Mouse (Mus musculus) heart, embryonic 16.5 days (tissue): ENCODE measurements around the gene C1qtnf5. TPM values are rescaled to one million over a fixed set of nuclear protein-coding genes. Genes with fewer than 3 reads are reported as not detected.
A peak's percentile ranks its signal among the peaks of the same experiment; 100 is the strongest.

Experiments
- ATAC-seq: fragments of 200-750 bp; cut with Nextera tagmentation; replicated peaks from 2 replicates; pipeline ENCODE4 v1.8.0; 2017; ENCODE audit warnings: moderate number of reproducible peaks; ENCODE audit not compliant: insufficient read depth, low FRiP score; ENCODE audit errors: extremely low read depth
- H3K27ac ChIP-seq: fragments of 300-500 bp; sonication (generic); 2 replicates; pipeline ENCODE4 v1.5.1; 2014; ENCODE audit warnings: mild to moderate bottlenecking, low read length, control low read depth, moderate library complexity
- H3K27me3 ChIP-seq: fragments of 300-500 bp; sonication (generic); 2 replicates; pipeline ENCODE4 v1.6.1; 2014; ENCODE audit warnings: low read length, mixed read lengths; ENCODE audit not compliant: control insufficient read depth, insufficient read depth
- H3K36me3 ChIP-seq: fragments of 300-500 bp; sonication (generic); 2 replicates; pipeline ENCODE4 v1.6.1; 2014; ENCODE audit not compliant: control insufficient read depth, insufficient read depth
- H3K4me1 ChIP-seq: fragments of 300-500 bp; sonication (generic); 2 replicates; pipeline ENCODE4 v1.6.1; 2014; ENCODE audit warnings: low read length, mixed read lengths; ENCODE audit not compliant: control insufficient read depth, insufficient read depth
- H3K4me2 ChIP-seq: fragments of 300-500 bp; sonication (generic); 2 replicates; pipeline ENCODE4 v1.6.1; 2014; ENCODE audit warnings: low read depth, mild to moderate bottlenecking, control low read depth, low read length
- H3K4me3 ChIP-seq: fragments of 300-500 bp; sonication (generic); 2 replicates; pipeline ENCODE4 v1.5.1; 2014; ENCODE audit warnings: mild to moderate bottlenecking, control low read depth, low read length
- H3K9ac ChIP-seq: fragments of 300-500 bp; sonication (generic); 2 replicates; pipeline ENCODE4 v1.6.1; 2014; ENCODE audit warnings: low read length, control low read depth
- H3K9me3 ChIP-seq: fragments of 300-500 bp; sonication (generic); replicated peaks from 2 replicates; pipeline ENCODE4 v1.6.1; 2016; ENCODE audit warnings: low read length; ENCODE audit not compliant: control insufficient read depth
- WGBS: fragments of 180-500 bp; shearing (Covaris S2); extraction: QIAGEN DNeasy Blood & Tissue Kit; methylation state at CpG from one replicate; pipeline ENCODE4 v1.1.7; 2014; 5-methylcytosine and 5-hydroxymethylcytosine counted together
- polyA plus RNA-seq: library from polyadenylated mRNA; unstranded; fragments of >200 nt; fragmentation: Nextera tagmentation; extraction: Ambion mirVana; gene quantifications from 2 replicates; pipeline ENCODE4 v1.2.1, GENCODE M21; 2015

C1qtnf5 gene
- polyA plus RNA-seq, 1 experiment from 2014 or later: 3.5 TPM

GRCm38 (mm10) chr9:44133287-44133686 lies 26.2 kb downstream of the C1qtnf5 start:
- H3K27me3 ChIP-seq: no peaks in the 10 kb centered on the region
- peak overlapping the region; percentile 95 for H3K27ac ChIP-seq
- H3K36me3 ChIP-seq: peaks cover 12% of the 10 kb centered on the region
- peak overlapping the region; percentile 93 for H3K9ac ChIP-seq
- ATAC-seq: no peak
- no peaks in the 10 kb centered on the region for H3K9me3 ChIP-seq
- 19% methylated on average over 2 of the region's 2 CpGs for WGBS
- peak overlapping the region; percentile 71 for H3K4me2 ChIP-seq
- peaks cover 50% of the 10 kb centered on the region for H3K4me1 ChIP-seq
- peak overlapping the region; percentile 84 for H3K4me3 ChIP-seq

GRCm38 (mm10) chr9:44134101-44134850 lies 27.2 kb downstream of the C1qtnf5 start, which contains the start of gene Mcam:
Gene Mcam, plus strand, starts transcription at chr9:44134469.
- no peaks in the 10 kb centered on the region for H3K27me3 ChIP-seq
- H3K4me1 ChIP-seq: peaks cover 50% of the 10 kb centered on the region
- peak within 1 kb of the TSS; percentile 71 for H3K4me2 ChIP-seq
- H3K27ac ChIP-seq: peak within 1 kb of the TSS; percentile 95
- under 1% methylated on average over 50 of the region's 55 CpGs for WGBS
- ATAC-seq: peak; percentile 49
- peaks cover 21% of the 10 kb centered on the region for H3K36me3 ChIP-seq
- peak within 1 kb of the TSS; percentile 84 for H3K4me3 ChIP-seq
- H3K9me3 ChIP-seq: no peaks in the 10 kb centered on the region
- H3K9ac ChIP-seq: peak within 1 kb of the TSS; percentile 93

GRCm38 (mm10) chr9:44134851-44135730 lies 28.0 kb downstream of the C1qtnf5 start:
- Histone ChIP-seq H3K4me3 (peak overlapping the region; percentile 84), H3K36me3 (peaks cover 29% of the 10 kb centered on the region), H3K4me1 (peaks cover 49% of the 10 kb centered on the region), H3K4me2 (peak overlapping the region; percentile 71), H3K9me3 (no peaks in the 10 kb centered on the region), H3K27me3 (no peaks in the 10 kb centered on the region), H3K27ac (peak overlapping the region; percentile 95), H3K9ac (peak overlapping the region; percentile 93)
- WGBS: under 1% methylated on average over 49 of the region's 49 CpGs
- ATAC-seq: peak; percentile 43

GRCm38 (mm10) chr9:44135731-44136411 lies 28.8 kb downstream of the C1qtnf5 start:
- Histone ChIP-seq H3K9ac (peak overlapping the region; percentile 93), H3K9me3 (no peaks in the 10 kb centered on the region), H3K4me2 (peak overlapping the region; percentile 71), H3K36me3 (peaks cover 34% of the 10 kb centered on the region), H3K27ac (peak overlapping the region; percentile 95), H3K27me3 (no peaks in the 10 kb centered on the region), H3K4me3 (peak overlapping the region; percentile 84), H3K4me1 (peaks cover 45% of the 10 kb centered on the region)
- 15% methylated on average over 7 of the region's 7 CpGs for WGBS
- peak; percentile 52 for ATAC-seq

GRCm38 (mm10) chr9:44137846-44138245 lies 30.8 kb downstream of the C1qtnf5 start:
- H3K9me3 ChIP-seq: no peaks in the 10 kb centered on the region
- H3K27ac ChIP-seq: no peak overlapping the region
- H3K36me3 ChIP-seq: peaks cover 43% of the 10 kb centered on the region
- no peaks in the 10 kb centered on the region for H3K27me3 ChIP-seq
- H3K4me2 ChIP-seq: no peak overlapping the region
- H3K9ac ChIP-seq: no peak overlapping the region; the same call in 1 of the 2 replicates
- 53% methylated on average over 4 of the region's 4 CpGs for WGBS
- ATAC-seq: no peak
- H3K4me3 ChIP-seq: no peak overlapping the region
- H3K4me1 ChIP-seq: peaks cover 40% of the 10 kb centered on the region

GRCm38 (mm10) chr9:44141951-44142350 lies 34.9 kb downstream of the C1qtnf5 start:
- Histone ChIP-seq H3K27ac (no peak overlapping the region), H3K36me3 (peaks cover 45% of the 10 kb centered on the region), H3K27me3 (no peaks in the 10 kb centered on the region), H3K9ac (no peak overlapping the region), H3K4me2 (no peak overlapping the region), H3K9me3 (no peaks in the 10 kb centered on the region), H3K4me3 (no peak overlapping the region), H3K4me1 (peaks cover 20% of the 10 kb centered on the region)
- WGBS: 52% methylated on average over 5 of the region's 5 CpGs
- ATAC-seq: no peak

GRCm38 (mm10) chr9:44143421-44143820 lies 36.4 kb downstream of the C1qtnf5 start:
- no peak overlapping the region for H3K4me3 ChIP-seq
- H3K4me2 ChIP-seq: no peak overlapping the region
- 72% methylated on average over 5 of the region's 5 CpGs for WGBS
- ATAC-seq: no peak
- peak overlapping the region; percentile 29; the same call in 1 of the 2 replicates for H3K9ac ChIP-seq
- H3K36me3 ChIP-seq: peaks cover 32% of the 10 kb centered on the region
- peaks cover 25% of the 10 kb centered on the region for H3K4me1 ChIP-seq
- no peaks in the 10 kb centered on the region for H3K9me3 ChIP-seq
- peak overlapping the region; percentile 48 for H3K27ac ChIP-seq
- no peaks in the 10 kb centered on the region for H3K27me3 ChIP-seq

- H3K27ac ChIP-seq: peak overlapping the region; percentile 55; the same call in 1 of the 2 replicates
These were observed 37.1 kb downstream of the C1qtnf5 start for GRCm38 (mm10) chr9:44144023-44144717.

More at GRCm38 (mm10) chr9:44144023-44144717, 37.1 kb downstream of the C1qtnf5 start:
- Histone ChIP-seq H3K9me3 (no peaks in the 10 kb centered on the region), H3K4me2 (no peak overlapping the region), H3K9ac (0 out of 2 replicates have a peak overlapping the region, but pooled peaks have one; percentile 29), H3K4me1 (peaks cover 20% of the 10 kb centered on the region), H3K27me3 (no peaks in the 10 kb centered on the region), H3K4me3 (no peak overlapping the region), H3K36me3 (peaks cover 27% of the 10 kb centered on the region)
- 33% methylated on average over 6 of the region's 8 CpGs for WGBS
- 0 out of 2 replicates have a peak, but pooled peaks have one; percentile 57 for ATAC-seq
